In genomic region chr15:102350138-102350941, GRCm38 (mm10) we compare ENCODE assay signal across 8 mouse cellular contexts. TPM values are rescaled to one million over a fixed set of nuclear protein-coding genes. Genes with fewer than 3 reads are reported as not detected.
DNase-seq lines count a peak whose midpoint lies in the region; ATAC-seq and TF ChIP-seq lines count a peak whose summit lies in the region.

TSS of gene Aaas (minus strand) at chr15:102350771.

- peak within 1 kb of the TSS; percentile 84 for H3K4me3 ChIP-seq in bone marrow, adult 2 months (replicated peaks; ENCODE audit: control insufficient read depth, low read depth, low read length)
- peak within 1 kb of the TSS; percentile 59 for H3K4me3 ChIP-seq in embryonic facial prominence, embryonic 15.5 days (replicated peaks)
- H3K4me3 ChIP-seq in limb, embryonic 14.5 days (replicated peaks; ENCODE audit: low read length) = peak within 1 kb of the TSS; percentile 56
- peak within 1 kb of the TSS; percentile 74 for H3K4me3 ChIP-seq in midbrain, postnatal 0 days (ENCODE audit: low read depth, low read length)

- H3K9ac ChIP-seq in embryonic facial prominence, embryonic 15.5 days = peak within 1 kb of the TSS; percentile 57
- peak within 1 kb of the TSS; percentile 57 for H3K9ac ChIP-seq in limb, embryonic 14.5 days (ENCODE audit: low read depth, low read length, severe bottlenecking)
- H3K9ac ChIP-seq in midbrain, postnatal 0 days (replicated peaks; ENCODE audit: low read length, poor library complexity, severe bottlenecking) = peak within 1 kb of the TSS; percentile 74

- DNase-seq in 416B (ENCODE audit: low read depth) = peak; percentile 97
- peak; percentile 95 for DNase-seq in heart, adult 8-10 months (ENCODE audit: low spot score)
- peak; percentile 96 for DNase-seq in kidney, adult 9 months
- DNase-seq in limb, embryonic 14.5 days (ENCODE audit: low spot score) = peak; percentile 94
- DNase-seq in midbrain, postnatal 0 days (ENCODE audit: low spot score) = peak; percentile 96
- peak; percentile 94 to 95 for DNase-seq in spleen, postnatal 14 days (ENCODE audit: low spot score in 2 of 2)

- TF ChIP-seq POLR2A in bone marrow, adult 2 months (IDR thresholded peaks at IDR 0.05; ENCODE audit: borderline replicate concordance, control insufficient read depth, low read depth, low read length) = peak; percentile 66; the same call in 1 of the 2 replicates
- peak; percentile 73; the same call in 1 of the 2 replicates for TF ChIP-seq POLR2A in limb, embryonic 14.5 days (IDR thresholded peaks at IDR 0.05; ENCODE audit: borderline replicate concordance, extremely low read depth, insufficient read depth, insufficient read length)

- peak; percentile 83 for ATAC-seq in embryonic facial prominence, embryonic 15.5 days (ENCODE audit: insufficient number of reproducible peaks, low FRiP score, low TSS enrichment, low read depth)
- ATAC-seq in limb, embryonic 14.5 days (ENCODE audit: low FRiP score, low read depth) = peak; percentile 88
- peak; percentile 89 for ATAC-seq in midbrain, postnatal 0 days (ENCODE audit: low FRiP score)

- H3K27ac ChIP-seq in bone marrow, adult 2 months (ENCODE audit: control insufficient read depth, insufficient read depth, low read depth, low read length, poor library complexity) = peak within 1 kb of the TSS; percentile 46
- peak within 1 kb of the TSS; percentile 76 for H3K27ac ChIP-seq in embryonic facial prominence, embryonic 15.5 days (replicated peaks)
- peak within 1 kb of the TSS; percentile 53 for H3K27ac ChIP-seq in limb, embryonic 14.5 days (replicated peaks; ENCODE audit: low read depth, low read length)
- H3K27ac ChIP-seq in midbrain, postnatal 0 days (ENCODE audit: low read depth, low read length) = peak within 1 kb of the TSS; percentile 62

- peaks cover 21% of the 10 kb centered on the region for H3K36me3 ChIP-seq in embryonic facial prominence, embryonic 15.5 days
- H3K36me3 ChIP-seq in limb, embryonic 14.5 days (ENCODE audit: control insufficient read depth, insufficient read depth, low read length) = peaks cover 17% of the 10 kb centered on the region
- H3K36me3 ChIP-seq in midbrain, postnatal 0 days (ENCODE audit: insufficient read depth, low read length) = peaks cover 13% of the 10 kb centered on the region; the same call in 1 of the 2 replicates

- H3K4me1 ChIP-seq in bone marrow, adult 2 months (ENCODE audit: control insufficient read depth, insufficient read depth, low read length) = peaks cover 4% of the 10 kb centered on the region; the same call in 1 of the 2 replicates
- peaks cover 20% of the 10 kb centered on the region for H3K4me1 ChIP-seq in embryonic facial prominence, embryonic 15.5 days
- H3K4me1 ChIP-seq in limb, embryonic 14.5 days (ENCODE audit: control insufficient read depth, insufficient read depth, low read length) = 0 out of 2 replicates have a peak, but pooled peaks cover 5% of the 10 kb centered on the region
- H3K4me1 ChIP-seq in midbrain, postnatal 0 days (ENCODE audit: insufficient read depth, low read length) = peaks cover 3% of the 10 kb centered on the region; the same call in 1 of the 2 replicates

- H3K4me2 ChIP-seq in embryonic facial prominence, embryonic 15.5 days (replicated peaks) = peak within 1 kb of the TSS; percentile 68
- H3K4me2 ChIP-seq in limb, embryonic 14.5 days (replicated peaks; ENCODE audit: low read depth, low read length, severe bottlenecking) = peak within 1 kb of the TSS; percentile 70
- peak within 1 kb of the TSS; percentile 93 for H3K4me2 ChIP-seq in midbrain, postnatal 0 days (ENCODE audit: low read depth, low read length, poor library complexity, severe bottlenecking)

- under 1% methylated on average over 56 of the region's 56 CpGs for WGBS in bone marrow, adult 2 months
- under 1% methylated on average over 56 of the region's 56 CpGs for WGBS in embryonic facial prominence, embryonic 15.5 days
- WGBS in limb, embryonic 14.5 days = under 1% methylated on average over 56 of the region's 56 CpGs
- WGBS in midbrain, postnatal 0 days = under 1% methylated on average over 56 of the region's 56 CpGs

- TF ChIP-seq CTCF in bone marrow, adult 2 months (IDR thresholded peaks at IDR 0.05; ENCODE audit: control insufficient read depth, insufficient read depth, low read length) = peak; percentile 91
- TF ChIP-seq CTCF in midbrain, postnatal 0 days (IDR thresholded peaks at IDR 0.05) = peak; percentile 89

- H3K9me3 ChIP-seq in embryonic facial prominence, embryonic 15.5 days (replicated peaks) = no peaks in the 10 kb centered on the region
- no peaks in the 10 kb centered on the region for H3K9me3 ChIP-seq in limb, embryonic 14.5 days (ENCODE audit: control insufficient read depth, low read length)
- H3K9me3 ChIP-seq in midbrain, postnatal 0 days (ENCODE audit: low read length) = no peaks in the 10 kb centered on the region

- no peaks in the 10 kb centered on the region for H3K27me3 ChIP-seq in embryonic facial prominence, embryonic 15.5 days
- no peaks in the 10 kb centered on the region for H3K27me3 ChIP-seq in limb, embryonic 14.5 days (ENCODE audit: control insufficient read depth, insufficient read depth, low read length)
- H3K27me3 ChIP-seq in midbrain, postnatal 0 days (ENCODE audit: insufficient read depth, low read length) = no peaks in the 10 kb centered on the region

RNA-seq across cellular contexts. Expression of gene Aaas, which starts in this region (rescaled TPM):
- polyA plus RNA-seq in bone marrow, adult 2 months (2011; ENCODE audit: insufficient read depth, insufficient read length, low replicate concordance, missing spikeins) = 56.6 and 97.9 TPM in 2 replicates
- 61.2 and 63.0 TPM in 2 replicates for polyA plus RNA-seq in embryonic facial prominence, embryonic 15.5 days (2015; fragmentation: Nextera tagmentation; extraction: Ambion mirVana)
- total RNA-seq in heart, adult 8-10 months (2022) = 10 to 100 TPM in 3 of 4 experiments, 1 to 10 TPM in 1; 9.8 to 15.0 (median 12.5) TPM
- 65.5 and 86.5 TPM in 2 replicates for polyA plus RNA-seq in limb, embryonic 14.5 days (2012; rRNA removed)
- 54.4 and 59.6 TPM in 2 replicates for polyA plus RNA-seq in limb, embryonic 14.5 days (2014; fragmentation: Nextera tagmentation; extraction: Ambion mirVana)
- total RNA-seq in midbrain, postnatal 0 days (2014; rRNA removed) = 21.8 and 31.1 TPM in 2 replicates
- 30.1 and 32.8 TPM in 2 replicates for polyA plus RNA-seq in midbrain, postnatal 0 days (2015; fragmentation: Nextera tagmentation; extraction: Ambion mirVana)

Comparison
In these comparisons a context has a peak if more than half of its experiments do, and no peak if none do; other contexts are left out.
1. Peak in every context shown above with its lines: DNase-seq, ATAC-seq, H3K4me3 ChIP-seq and H3K27ac ChIP-seq.